ENCODE assay signal across 14 mouse cellular contexts in genomic region chr12:97921349-97922264, GRCm38 (mm10).
DNase-seq lines count a peak whose midpoint lies in the region; ATAC-seq and TF ChIP-seq lines count a peak whose summit lies in the region.
"Had no signal": no experiment of that assay in that cellular context is flagged by ENCODE, and none has a peak within 500 bp of the region (broad histone marks: within the 10 kb centered on the region; RNA-seq: fewer than 3 reads in every experiment).

No protein-coding gene starts in this region.

- H3K4me3 ChIP-seq in kidney, adult 2 months (ENCODE audit: insufficient read depth, low read depth, low read length), result no peak overlapping the region
- no peak overlapping the region for H3K4me3 ChIP-seq in hindbrain, embryonic 14.5 days (replicated peaks; ENCODE audit: low read length)
- no peak overlapping the region for H3K4me3 ChIP-seq in neural tube, embryonic 13.5 days

- no peak for TF ChIP-seq POLR2A in kidney, adult 2 months (IDR thresholded peaks at IDR 0.05; ENCODE audit: low read depth, low read length)

- intact Hi-C loops in left cerebral cortex, postnatal 25 days (cut with DNase I), result no loop called here
- intact Hi-C loops in heart, postnatal 14 days (cut with DNase I), result no loop called here

- no peak overlapping the region for H3K27ac ChIP-seq in kidney, adult 2 months (ENCODE audit: insufficient read depth, low read depth, low read length)
- peak overlapping the region; percentile 40; the same call in 1 of the 2 replicates for H3K27ac ChIP-seq in hindbrain, embryonic 14.5 days
- peak overlapping the region; percentile 56 for H3K27ac ChIP-seq in neural tube, embryonic 13.5 days (replicated peaks)

- ATAC-seq in hindbrain, embryonic 14.5 days (ENCODE audit: low FRiP score), result no peak
- ATAC-seq in neural tube, embryonic 13.5 days (ENCODE audit: low read depth), result no peak

- H3K4me2 ChIP-seq in hindbrain, embryonic 14.5 days (replicated peaks), result peak overlapping the region; percentile 39
- peak overlapping the region; percentile 36 for H3K4me2 ChIP-seq in neural tube, embryonic 13.5 days

- 36% methylated on average over 21 of the region's 21 CpGs for WGBS in kidney, adult 2 months
- 27% methylated on average over 21 of the region's 21 CpGs for WGBS in hindbrain, embryonic 14.5 days
- 33% methylated on average over 21 of the region's 21 CpGs for WGBS in neural tube, embryonic 13.5 days

- peak overlapping the region; percentile 18; the same call in 1 of the 2 replicates for H3K9ac ChIP-seq in hindbrain, embryonic 14.5 days
- H3K9ac ChIP-seq in neural tube, embryonic 13.5 days, result peak overlapping the region; percentile 22; the same call in 1 of the 2 replicates

- no peaks in the 10 kb centered on the region for H3K9me3 ChIP-seq in hindbrain, embryonic 14.5 days (ENCODE audit: control insufficient read depth, low read length)
- no peaks in the 10 kb centered on the region for H3K9me3 ChIP-seq in neural tube, embryonic 13.5 days

- no peaks in the 10 kb centered on the region for H3K36me3 ChIP-seq in kidney, adult 2 months (ENCODE audit: control insufficient read depth, insufficient read depth, low read length)
- no peaks in the 10 kb centered on the region for H3K36me3 ChIP-seq in hindbrain, embryonic 14.5 days (replicated peaks; ENCODE audit: control insufficient read depth, insufficient read depth)
- no peaks in the 10 kb centered on the region for H3K36me3 ChIP-seq in neural tube, embryonic 13.5 days

- H3K4me1 ChIP-seq in kidney, adult 2 months (ENCODE audit: control insufficient read depth, insufficient read depth, low read length), result no peaks in the 10 kb centered on the region
- peaks cover 10% of the 10 kb centered on the region for H3K4me1 ChIP-seq in hindbrain, embryonic 14.5 days (replicated peaks; ENCODE audit: control insufficient read depth, insufficient read depth, low read length)
- H3K4me1 ChIP-seq in neural tube, embryonic 13.5 days (replicated peaks), result peaks cover 12% of the 10 kb centered on the region

- no peak for TF ChIP-seq CTCF in kidney, adult 2 months (conservative IDR thresholded peaks at IDR 0.05; ENCODE audit: insufficient read depth, insufficient read length, low read depth, low read length)

- DNase-seq in kidney, postnatal 4 days, result peak; percentile 9 to 30
- DNase-seq in kidney, adult 2 months, result no peak
- peak; percentile 9 for DNase-seq in embryo, embryonic 10 days (ENCODE audit: low spot score)
- no peak for DNase-seq in hindbrain, embryonic 14.5 days (ENCODE audit: low spot score)
- DNase-seq in left cerebral cortex, postnatal 25 days (ENCODE audit: low spot score in 2 of 2), result no peak
- no peak for DNase-seq in adrenal gland, postnatal 4 days (ENCODE audit: low spot score in 2 of 2)
- no peak for DNase-seq in heart, postnatal 14 days
- DNase-seq: adrenal gland, adult 2 months; gastrocnemius, postnatal 10 days; heart, postnatal 4 days; kidney, postnatal 36 days; lung, postnatal 10 days; thymus, adult 18-20 months had no signal

- no peaks in the 10 kb centered on the region for H3K27me3 ChIP-seq in kidney, adult 2 months (replicated peaks; ENCODE audit: control insufficient read depth, insufficient read depth, low read length)
- H3K27me3 ChIP-seq in hindbrain, embryonic 14.5 days (ENCODE audit: control insufficient read depth, insufficient read depth, low read length), result no peaks in the 10 kb centered on the region
- no peaks in the 10 kb centered on the region for H3K27me3 ChIP-seq in neural tube, embryonic 13.5 days

Comparison
In these comparisons a context has a peak if more than half of its experiments do, and no peak if none do; other contexts are left out.
1. DNase-seq: peak in kidney, postnatal 4 days (2 of 2) and embryo, embryonic 10 days (single experiment); none in kidney, adult 2 months (single experiment), hindbrain, embryonic 14.5 days (single experiment), left cerebral cortex, postnatal 25 days (0 of 2), adrenal gland, postnatal 4 days (0 of 2) and heart, postnatal 14 days (0 of 2).